Mouse (Mus musculus) heart, adult 2 months (tissue): ENCODE measurements at regions not wholly inside any gene's neighbourhood (a gene's known extent, or its start where the extent isn't known, plus 50 kb on each side); places are given as distances from the start of the nearest gene placed in this dataset.

ENCODE experiments used
- EP300 ChIP-seq: fragments of 200-500 bp; IDR thresholded peaks from 2 replicates; pipeline ENCODE4 v1.6.1; 2011; ENCODE audit warnings: low read depth, low read length, control low read depth; ENCODE audit not compliant: insufficient read depth
- POLR2A ChIP-seq: fragments of 200-500 bp; IDR thresholded peaks from 2 replicates; pipeline ENCODE4 v1.6.1; 2011; ENCODE audit warnings: mild to moderate bottlenecking, low read depth, low read length, control low read depth; ENCODE audit not compliant: insufficient read depth

DNA sequence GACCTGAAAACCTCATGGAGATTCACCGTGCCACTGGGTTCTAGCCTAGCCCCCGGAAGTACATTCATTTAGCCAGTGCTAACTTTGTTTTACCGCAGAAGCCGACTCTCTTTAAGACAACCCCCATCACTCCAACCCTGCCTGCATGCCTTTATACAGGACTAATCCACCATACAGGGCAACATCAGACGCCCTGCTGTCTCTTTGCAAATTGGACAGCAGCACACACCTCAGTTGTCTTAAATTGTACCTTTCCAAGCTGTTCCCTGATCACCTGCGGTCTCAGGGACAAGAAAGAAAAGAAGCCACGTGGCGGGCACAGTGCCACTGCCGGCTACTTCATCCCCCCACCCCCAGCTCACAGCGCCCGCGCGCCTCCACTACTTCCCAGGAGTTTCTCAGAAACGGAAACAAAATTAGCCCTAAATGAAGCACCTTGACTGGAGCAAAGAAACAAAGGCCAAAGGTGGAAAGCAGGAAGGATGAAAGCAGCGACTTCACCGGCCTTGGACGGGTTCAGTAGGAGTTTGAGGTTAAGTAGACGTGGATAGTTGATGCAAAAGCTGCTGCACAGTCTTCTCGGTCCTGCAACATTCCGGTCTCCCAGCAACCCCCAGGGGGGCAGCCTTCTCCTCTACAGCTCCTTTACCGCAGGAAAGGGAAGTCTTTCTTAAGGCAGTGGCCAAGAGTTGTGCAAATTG lies 120.9 kb upstream of the Dapk1 start:
- TF ChIP-seq POLR2A (no peak), EP300 (no peak)
